Mouse (Mus musculus) inflammation-experienced regulatory T-cells, adult 6 months (primary cell): Measurements from ENCODE around the gene Dnajc15. TPM values are rescaled to one million over a fixed set of nuclear protein-coding genes. Genes with fewer than 3 reads are reported as not detected.

Experiments
- ATAC-seq: one replicate; pipeline ENCODE4 v1.8.0; 2017
- polyA plus RNA-seq, 3 experiments: library from polyadenylated mRNA; unstranded; fragments of 100-300 nt; shearing (Covaris generic); gene quantifications; one replicate each; pipeline ENCODE4 v1.2.1; 2017

The Dnajc15 gene
- polyA plus RNA-seq, 3 experiments from 2014 or later: 89.4 to 175 (median 126) TPM

DNA sequence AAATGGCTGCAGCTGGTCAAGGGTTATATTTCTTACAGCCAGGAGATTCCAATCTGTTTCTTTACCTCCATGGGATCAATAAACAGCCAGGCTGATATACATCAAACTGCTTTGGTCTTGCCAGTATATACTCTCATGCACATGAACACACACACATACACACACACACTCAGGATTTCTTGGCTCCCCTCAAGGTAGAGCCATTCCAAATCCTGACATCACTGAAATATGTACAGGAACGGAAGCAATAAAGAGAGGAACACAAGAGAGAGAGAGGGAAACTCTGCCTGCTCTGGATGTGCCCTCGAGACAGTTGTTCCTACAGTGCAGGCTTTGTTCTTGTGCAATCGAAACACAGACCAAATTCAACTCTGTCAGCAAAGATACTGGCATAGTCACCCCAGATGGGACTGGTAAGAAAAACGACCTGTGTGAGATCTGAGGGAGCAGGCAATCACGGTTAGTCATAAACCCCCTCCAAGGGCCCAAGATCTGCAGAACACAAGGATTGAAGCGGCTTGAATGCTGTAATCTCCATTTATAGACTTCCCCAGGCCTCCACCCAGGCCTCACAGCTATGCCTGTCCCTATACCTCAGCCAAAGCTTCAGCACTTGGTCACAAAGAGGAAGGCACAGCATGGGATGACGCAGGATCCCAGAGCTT, 80.5 kb downstream of the Dnajc15 start:
- ATAC-seq: no peak

- ATAC-seq: no peak
Measured at GRCm38 (mm10) chr14:77792998-77793397, 81.9 kb downstream of the Dnajc15 start.

GRCm38 (mm10) chr14:77783217-77783616, 91.7 kb downstream of the Dnajc15 start:
- no peak for ATAC-seq

GRCm38 (mm10) chr14:77777365-77777764, 97.6 kb downstream of the Dnajc15 start:
- no peak for ATAC-seq

- no peak for ATAC-seq
Measured at GRCm38 (mm10) chr14:77776005-77776531, 98.9 kb downstream of the Dnajc15 start.

- ATAC-seq: no peak
Measured at GRCm38 (mm10) chr14:77773331-77773730, 101.6 kb downstream of the Dnajc15 start.

DNA sequence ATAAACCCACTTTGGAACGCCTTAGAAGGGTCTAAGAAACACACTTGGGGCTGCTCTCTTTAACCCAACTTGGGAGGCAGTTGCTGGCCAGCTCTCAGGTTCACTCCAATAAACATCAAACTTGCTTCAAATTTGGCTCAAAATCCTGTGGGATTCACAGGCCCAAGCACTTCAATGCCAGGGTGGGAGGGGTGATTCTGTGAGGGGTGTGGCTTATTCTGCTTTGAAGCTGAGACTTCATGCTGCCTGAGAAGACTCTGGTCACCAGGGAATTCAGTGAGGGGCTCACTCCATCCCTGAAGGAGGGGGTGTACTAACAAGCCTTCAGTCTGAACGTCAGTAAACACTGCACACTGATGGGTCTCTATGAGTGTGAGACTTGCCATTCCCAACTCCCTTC, 103.3 kb downstream of the Dnajc15 start:
- no peak for ATAC-seq

Other genes with a start within 250 kb of the Dnajc15 start
- 100 to 1,000 TPM in 2 of 3 experiments, 10 to 100 TPM in 1; 86.1 to 165 (median 108) TPM for gene Epsti1, start 29.1 kb upstream of the Dnajc15 start, polyA plus RNA-seq
- not detected for gene Fam216b, start 213.9 kb upstream of the Dnajc15 start, polyA plus RNA-seq